Mouse (Mus musculus) stomach, embryonic 16.5 days (tissue): ENCODE results near the gene Arhgap44. TPM values are rescaled to one million over a fixed set of nuclear protein-coding genes. Genes with fewer than 3 reads are reported as not detected.
A peak's percentile ranks its signal among the peaks of the same experiment; 100 is the strongest.

Experiments used
- ATAC-seq: fragments of 200-750 bp; cut with Nextera tagmentation; 2 replicates; pipeline ENCODE4 v1.8.0; 2017; ENCODE audit warnings: moderate number of reproducible peaks, moderate TSS enrichment; ENCODE audit not compliant: insufficient read depth, low FRiP score
- H3K27ac ChIP-seq: fragments of 300-500 bp; sonication (generic); 2 replicates; pipeline ENCODE4 v1.5.1; 2014; ENCODE audit warnings: low read length
- H3K27me3 ChIP-seq: fragments of 300-500 bp; sonication (generic); 2 replicates; pipeline ENCODE4 v1.6.1; 2014; ENCODE audit warnings: low read length, control low read depth, mixed read lengths; ENCODE audit not compliant: control insufficient read depth, insufficient read depth
- H3K36me3 ChIP-seq: fragments of 300-500 bp; sonication (generic); 2 replicates; pipeline ENCODE4 v1.6.1; 2014; ENCODE audit warnings: low read length; ENCODE audit not compliant: control insufficient read depth, insufficient read depth
- H3K4me1 ChIP-seq: fragments of 300-500 bp; sonication (generic); 2 replicates; pipeline ENCODE4 v1.6.1; 2014; ENCODE audit warnings: low read length, control low read depth, mixed read lengths; ENCODE audit not compliant: control insufficient read depth, insufficient read depth
- H3K4me2 ChIP-seq: fragments of 300-500 bp; sonication (generic); 2 replicates; pipeline ENCODE4 v1.6.1; 2014; ENCODE audit warnings: low read depth, low read length, mixed read lengths
- H3K4me3 ChIP-seq: fragments of 300-500 bp; sonication (generic); replicated peaks from 2 replicates; pipeline ENCODE4 v1.5.1; 2014; ENCODE audit warnings: mild to moderate bottlenecking, low read length
- H3K9ac ChIP-seq: fragments of 300-500 bp; sonication (generic); 2 replicates; pipeline ENCODE4 v1.6.1; 2014; ENCODE audit warnings: low read length
- H3K9me3 ChIP-seq: fragments of 300-500 bp; sonication (generic); replicated peaks from 2 replicates; pipeline ENCODE4 v1.6.1; 2016; ENCODE audit warnings: low read length, control low read depth; ENCODE audit not compliant: control insufficient read depth
- WGBS: fragments of 180-500 bp; shearing (Covaris S2); extraction: QIAGEN DNeasy Blood & Tissue Kit; methylation state at CpG from one replicate; pipeline ENCODE4 v1.1.7; 2014; 5-methylcytosine and 5-hydroxymethylcytosine counted together
- polyA plus RNA-seq: library from polyadenylated mRNA; unstranded; fragments of >200 nt; fragmentation: Nextera tagmentation; extraction: Ambion mirVana; gene quantifications from 2 replicates; pipeline ENCODE4 v1.2.1, GENCODE M21; 2015

Arhgap44 gene
- polyA plus RNA-seq, 1 experiment from 2014 or later = 5.9 TPM

- H3K9me3 ChIP-seq = no peaks in the 10 kb centered on the region
- 91% methylated on average over 11 of the region's 11 CpGs for WGBS
- no peak for ATAC-seq
- H3K9ac ChIP-seq = no peak overlapping the region
- no peaks in the 10 kb centered on the region for H3K4me1 ChIP-seq
- H3K4me2 ChIP-seq = no peak overlapping the region
- H3K27me3 ChIP-seq = no peaks in the 10 kb centered on the region
- no peaks in the 10 kb centered on the region for H3K36me3 ChIP-seq
- no peak overlapping the region for H3K27ac ChIP-seq
- H3K4me3 ChIP-seq = no peak overlapping the region
These were observed 140.0 kb downstream of the Arhgap44 start for GRCm38 (mm10) chr11:65022771-65023170.

- ATAC-seq = no peak
- Histone ChIP-seq H3K4me3 (no peak overlapping the region), H3K36me3 (no peaks in the 10 kb centered on the region), H3K4me1 (no peaks in the 10 kb centered on the region), H3K9me3 (no peaks in the 10 kb centered on the region), H3K27ac (no peak overlapping the region), H3K27me3 (no peaks in the 10 kb centered on the region), H3K4me2 (no peak overlapping the region), H3K9ac (no peak overlapping the region)
- WGBS = 85% methylated on average over 4 of the region's 4 CpGs
These were observed 142.0 kb downstream of the Arhgap44 start for GRCm38 (mm10) chr11:65020744-65021143.

GRCm38 (mm10) chr11:65016754-65017153 is 146.0 kb downstream of the Arhgap44 start:
- Histone ChIP-seq H3K9ac (no peak overlapping the region), H3K27me3 (no peaks in the 10 kb centered on the region), H3K4me3 (no peak overlapping the region), H3K9me3 (no peaks in the 10 kb centered on the region), H3K27ac (no peak overlapping the region), H3K4me1 (no peaks in the 10 kb centered on the region), H3K4me2 (no peak overlapping the region), H3K36me3 (no peaks in the 10 kb centered on the region)
- 80% methylated on average over 1 of the region's 1 CpGs for WGBS
- peak; percentile 50; the same call in 1 of the 2 replicates for ATAC-seq

- WGBS = 74% methylated on average over 6 of the region's 6 CpGs
- Histone ChIP-seq H3K4me3 (no peak overlapping the region), H3K27me3 (no peaks in the 10 kb centered on the region), H3K27ac (no peak overlapping the region), H3K4me2 (no peak overlapping the region), H3K9ac (no peak overlapping the region), H3K36me3 (no peaks in the 10 kb centered on the region), H3K9me3 (no peaks in the 10 kb centered on the region), H3K4me1 (no peaks in the 10 kb centered on the region)
- ATAC-seq = no peak
These were observed 148.9 kb downstream of the Arhgap44 start for GRCm38 (mm10) chr11:65013906-65014305.

- H3K4me1 ChIP-seq = no peaks in the 10 kb centered on the region
- no peak overlapping the region for H3K9ac ChIP-seq
- H3K27ac ChIP-seq = no peak overlapping the region
- H3K4me3 ChIP-seq = no peak overlapping the region
- H3K4me2 ChIP-seq = no peak overlapping the region
- no peak for ATAC-seq
- WGBS = 90% methylated on average over 4 of the region's 4 CpGs
- peaks cover 5% of the 10 kb centered on the region for H3K36me3 ChIP-seq
- no peaks in the 10 kb centered on the region for H3K27me3 ChIP-seq
- no peaks in the 10 kb centered on the region for H3K9me3 ChIP-seq
These were observed 156.7 kb downstream of the Arhgap44 start for GRCm38 (mm10) chr11:65006047-65006446.

- H3K27me3 ChIP-seq = no peaks in the 10 kb centered on the region
- no peaks in the 10 kb centered on the region for H3K9me3 ChIP-seq
- ATAC-seq = no peak
- H3K4me2 ChIP-seq = no peak overlapping the region
- H3K36me3 ChIP-seq = peaks cover 6% of the 10 kb centered on the region
- no peaks in the 10 kb centered on the region for H3K4me1 ChIP-seq
- 62% methylated on average over 3 of the region's 3 CpGs for WGBS
- H3K27ac ChIP-seq = no peak overlapping the region
- no peak overlapping the region for H3K9ac ChIP-seq
- no peak overlapping the region for H3K4me3 ChIP-seq
These were observed 157.9 kb downstream of the Arhgap44 start for GRCm38 (mm10) chr11:65004836-65005235.

- Histone ChIP-seq H3K9ac (no peak overlapping the region), H3K4me1 (no peaks in the 10 kb centered on the region), H3K4me2 (no peak overlapping the region), H3K9me3 (no peaks in the 10 kb centered on the region), H3K4me3 (no peak overlapping the region), H3K27me3 (no peaks in the 10 kb centered on the region), H3K27ac (no peak overlapping the region), H3K36me3 (peaks cover 12% of the 10 kb centered on the region)
- 54% methylated on average over 5 of the region's 5 CpGs for WGBS
- no peak for ATAC-seq
These were observed 159.2 kb downstream of the Arhgap44 start for GRCm38 (mm10) chr11:65003611-65004010.

- no peak overlapping the region for H3K9ac ChIP-seq
- H3K4me1 ChIP-seq = no peaks in the 10 kb centered on the region
- no peak overlapping the region for H3K27ac ChIP-seq
- H3K9me3 ChIP-seq = no peaks in the 10 kb centered on the region
- no peak overlapping the region for H3K4me3 ChIP-seq
- ATAC-seq = no peak
- peaks cover 18% of the 10 kb centered on the region for H3K36me3 ChIP-seq
- no peak overlapping the region for H3K4me2 ChIP-seq
- no peaks in the 10 kb centered on the region for H3K27me3 ChIP-seq
- WGBS = 86% methylated on average over 14 of the region's 14 CpGs
These were observed 161.0 kb downstream of the Arhgap44 start for GRCm38 (mm10) chr11:65001729-65002128.

- Histone ChIP-seq H3K27me3 (no peaks in the 10 kb centered on the region), H3K36me3 (peaks cover 22% of the 10 kb centered on the region)
These were observed 163.1 kb downstream of the Arhgap44 start for GRCm38 (mm10) chr11:64999685-65000084.

GRCm38 (mm10) chr11:64998439-64998838 is 164.3 kb downstream of the Arhgap44 start:
- Histone ChIP-seq H3K9ac (no peak overlapping the region), H3K27me3 (no peaks in the 10 kb centered on the region), H3K36me3 (peaks cover 30% of the 10 kb centered on the region), H3K4me1 (no peaks in the 10 kb centered on the region), H3K4me2 (no peak overlapping the region), H3K4me3 (no peak overlapping the region), H3K9me3 (no peaks in the 10 kb centered on the region), H3K27ac (no peak overlapping the region)
- WGBS = 88% methylated on average over 3 of the region's 3 CpGs
- no peak for ATAC-seq

More at GRCm38 (mm10) chr11:64999685-65000084, 163.1 kb downstream of the Arhgap44 start:
- no peak overlapping the region for H3K4me2 ChIP-seq
- H3K4me1 ChIP-seq = no peaks in the 10 kb centered on the region
- no peak overlapping the region for H3K9ac ChIP-seq
- ATAC-seq = no peak
- no peaks in the 10 kb centered on the region for H3K9me3 ChIP-seq
- H3K27ac ChIP-seq = no peak overlapping the region
- H3K4me3 ChIP-seq = no peak overlapping the region
- 91% methylated on average over 5 of the region's 5 CpGs for WGBS
